Mouse (Mus musculus): Measurements from ENCODE around the gene Trio.

DNA sequence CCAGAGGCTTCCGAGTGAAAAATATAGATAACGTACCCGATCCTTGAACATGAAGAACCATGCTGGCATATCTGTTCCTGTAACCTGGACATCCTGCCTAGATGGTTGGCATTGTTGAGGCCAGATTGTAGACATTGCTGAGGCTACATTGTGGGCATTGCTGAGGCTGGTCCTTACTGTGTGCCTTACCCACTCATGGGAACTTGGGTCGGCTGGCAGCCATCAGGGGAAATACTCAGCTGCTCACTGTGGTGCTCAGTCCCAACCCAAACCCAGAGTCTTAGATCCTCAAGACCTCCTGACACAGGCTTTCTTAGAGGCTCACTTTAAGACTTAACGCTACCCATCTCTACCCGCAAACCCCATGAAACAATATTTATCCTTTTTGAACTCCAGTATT lies 2.9 kb upstream of the Trio start:
- TF ChIP-seq POLR2A (IDR thresholded peaks at IDR 0.05; ENCODE audit: low read depth, low read length) = no peak
- no peak for TF ChIP-seq CTCF (IDR thresholded peaks at IDR 0.05; ENCODE audit: borderline replicate concordance, insufficient read depth, low read length)

Data from embryonic fibroblast, embryonic 13.5 days (primary cell).